Mouse (Mus musculus) liver, embryonic 11.5 days (tissue): Measurements from ENCODE around the gene Ppp4r2. TPM values are rescaled to one million over a fixed set of nuclear protein-coding genes. Genes with fewer than 3 reads are reported as not detected.
A peak's percentile ranks its signal among the peaks of the same experiment; 100 is the strongest.

Source experiments
- ATAC-seq: fragments of 200-750 bp; cut with Nextera tagmentation; replicated peaks from 2 replicates; pipeline ENCODE4 v1.8.0; 2017; ENCODE audit warnings: moderate number of reproducible peaks, mild to moderate bottlenecking, moderate TSS enrichment, moderate library complexity; ENCODE audit not compliant: low FRiP score
- DNase-seq: peaks from one replicate; pipeline ENCODE4 v3.0.0-alpha.2; 2017; ENCODE audit warnings: low spot score
- H3K27ac ChIP-seq: fragments of 300-500 bp; sonication (generic); 2 replicates; pipeline ENCODE4 v1.5.1; 2014; ENCODE audit warnings: mild to moderate bottlenecking, low read depth, low read length, control low read depth
- H3K27me3 ChIP-seq: fragments of 300-500 bp; sonication (generic); replicated peaks from 2 replicates; pipeline ENCODE4 v1.6.1; 2014; ENCODE audit warnings: low read length, mixed read lengths; ENCODE audit not compliant: control insufficient read depth, insufficient read depth
- H3K36me3 ChIP-seq: fragments of 300-500 bp; sonication (generic); 2 replicates; pipeline ENCODE4 v1.6.1; 2014; ENCODE audit warnings: mild to moderate bottlenecking, low read length, moderate library complexity, mixed read lengths; ENCODE audit not compliant: control insufficient read depth, insufficient read depth
- H3K4me1 ChIP-seq: fragments of 300-500 bp; sonication (generic); replicated peaks from 2 replicates; pipeline ENCODE4 v1.6.1; 2014; ENCODE audit warnings: low read length, mixed read lengths; ENCODE audit not compliant: control insufficient read depth, insufficient read depth
- H3K4me2 ChIP-seq: fragments of 300-500 bp; sonication (generic); 2 replicates; pipeline ENCODE4 v1.6.1; 2014; ENCODE audit warnings: mild to moderate bottlenecking, control low read depth, moderate library complexity
- H3K4me3 ChIP-seq: fragments of 300-500 bp; sonication (generic); 2 replicates; pipeline ENCODE4 v1.5.1; 2014; ENCODE audit warnings: low read depth, low read length, control low read depth
- H3K9ac ChIP-seq: fragments of 300-500 bp; sonication (generic); 2 replicates; pipeline ENCODE4 v1.6.1; 2014; ENCODE audit warnings: low read depth, low read length, control low read depth
- H3K9me3 ChIP-seq: fragments of 300-500 bp; sonication (generic); 2 replicates; pipeline ENCODE4 v1.6.1; 2016; ENCODE audit warnings: low read length, inconsistent platforms, mixed read lengths; ENCODE audit not compliant: control insufficient read depth
- WGBS: fragments of 180-500 bp; shearing (Covaris S2); extraction: QIAGEN DNeasy Blood & Tissue Kit; methylation state at CpG from one replicate; pipeline ENCODE4 v1.1.7; 2014; 5-methylcytosine and 5-hydroxymethylcytosine counted together
- polyA plus RNA-seq: library from polyadenylated mRNA; unstranded; fragments of >200 nt; fragmentation: Nextera tagmentation; extraction: Ambion mirVana; gene quantifications from 2 replicates; pipeline ENCODE4 v1.2.1, GENCODE M21; 2014

Ppp4r2 gene
- polyA plus RNA-seq, 1 experiment from 2014 or later: 25.0 TPM

- H3K27me3 ChIP-seq: peaks cover 3% of the 10 kb centered on the region; the same call in 1 of the 2 replicates
- no peak overlapping the region for H3K9ac ChIP-seq
- H3K27ac ChIP-seq: no peak overlapping the region
- WGBS: 36% methylated on average over 12 of the region's 13 CpGs
- H3K4me3 ChIP-seq: no peak overlapping the region
- H3K36me3 ChIP-seq: no peaks in the 10 kb centered on the region
- H3K4me1 ChIP-seq: no peaks in the 10 kb centered on the region
- DNase-seq (no peak), ATAC-seq (no peak)
- peak overlapping the region; percentile 60; the same call in 1 of the 2 replicates for H3K4me2 ChIP-seq
- H3K9me3 ChIP-seq: no peaks in the 10 kb centered on the region
Measured at GRCm38 (mm10) chr6:100883233-100883632, 49.8 kb downstream of the Ppp4r2 start.

- no peak overlapping the region for H3K9ac ChIP-seq
- H3K4me1 ChIP-seq: no peaks in the 10 kb centered on the region
- DNase-seq (no peak), ATAC-seq (no peak)
- WGBS: 86% methylated on average over 12 of the region's 12 CpGs
- no peak overlapping the region for H3K27ac ChIP-seq
- H3K9me3 ChIP-seq: no peaks in the 10 kb centered on the region
- no peak overlapping the region for H3K4me2 ChIP-seq
- no peaks in the 10 kb centered on the region for H3K27me3 ChIP-seq
- H3K36me3 ChIP-seq: no peaks in the 10 kb centered on the region
- no peak overlapping the region for H3K4me3 ChIP-seq
Measured at GRCm38 (mm10) chr6:100884594-100885225, 51.3 kb downstream of the Ppp4r2 start.

- Histone ChIP-seq H3K4me2 (no peak overlapping the region), H3K4me3 (no peak overlapping the region), H3K27me3 (no peaks in the 10 kb centered on the region), H3K9ac (no peak overlapping the region), H3K36me3 (no peaks in the 10 kb centered on the region), H3K9me3 (no peaks in the 10 kb centered on the region), H3K27ac (no peak overlapping the region), H3K4me1 (no peaks in the 10 kb centered on the region)
- ATAC-seq (no peak), DNase-seq (no peak)
- 60% methylated on average over 7 of the region's 7 CpGs for WGBS
Measured at GRCm38 (mm10) chr6:100885376-100885775, 52.0 kb downstream of the Ppp4r2 start.

- Histone ChIP-seq H3K9ac (no peak overlapping the region), H3K27me3 (no peaks in the 10 kb centered on the region), H3K27ac (no peak overlapping the region), H3K9me3 (no peaks in the 10 kb centered on the region), H3K4me2 (no peak overlapping the region), H3K4me1 (no peaks in the 10 kb centered on the region), H3K4me3 (no peak overlapping the region), H3K36me3 (no peaks in the 10 kb centered on the region)
- no peak for DNase-seq
- no peak for ATAC-seq
- WGBS: 76% methylated on average over 9 of the region's 9 CpGs
Measured at GRCm38 (mm10) chr6:100887012-100887411, 53.6 kb downstream of the Ppp4r2 start.

- no peak overlapping the region for H3K4me2 ChIP-seq
- no peaks in the 10 kb centered on the region for H3K9me3 ChIP-seq
- H3K4me3 ChIP-seq: no peak overlapping the region
- H3K4me1 ChIP-seq: no peaks in the 10 kb centered on the region
- WGBS: 75% methylated on average over 6 of the region's 6 CpGs
- H3K9ac ChIP-seq: no peak overlapping the region
- ATAC-seq: no peak
- H3K27me3 ChIP-seq: no peaks in the 10 kb centered on the region
- no peak overlapping the region for H3K27ac ChIP-seq
- DNase-seq: no peak
- no peaks in the 10 kb centered on the region for H3K36me3 ChIP-seq
Measured at GRCm38 (mm10) chr6:100889340-100889739, 55.9 kb downstream of the Ppp4r2 start.

- ATAC-seq: no peak
- Histone ChIP-seq H3K4me3 (no peak overlapping the region), H3K9ac (no peak overlapping the region), H3K27ac (no peak overlapping the region), H3K36me3 (no peaks in the 10 kb centered on the region), H3K27me3 (no peaks in the 10 kb centered on the region), H3K9me3 (no peaks in the 10 kb centered on the region), H3K4me2 (no peak overlapping the region), H3K4me1 (no peaks in the 10 kb centered on the region)
- WGBS: 80% methylated on average over 4 of the region's 4 CpGs
- no peak for DNase-seq
Measured at GRCm38 (mm10) chr6:100892489-100892888, 59.1 kb downstream of the Ppp4r2 start.

GRCm38 (mm10) chr6:100893073-100893472, 59.7 kb downstream of the Ppp4r2 start:
- no peaks in the 10 kb centered on the region for H3K27me3 ChIP-seq
- WGBS: 63% methylated on average over 5 of the region's 5 CpGs
- H3K4me3 ChIP-seq: no peak overlapping the region
- H3K4me1 ChIP-seq: no peaks in the 10 kb centered on the region
- no peak overlapping the region for H3K9ac ChIP-seq
- H3K27ac ChIP-seq: no peak overlapping the region
- no peak for ATAC-seq
- DNase-seq: no peak
- H3K4me2 ChIP-seq: no peak overlapping the region
- no peaks in the 10 kb centered on the region for H3K36me3 ChIP-seq
- no peaks in the 10 kb centered on the region for H3K9me3 ChIP-seq

- no peak for ATAC-seq
Measured at GRCm38 (mm10) chr6:100895183-100895582, 61.8 kb downstream of the Ppp4r2 start.

GRCm38 (mm10) chr6:100896883-100897282, 63.5 kb downstream of the Ppp4r2 start:
- DNase-seq (no peak), ATAC-seq (no peak)
- H3K9me3 ChIP-seq: no peaks in the 10 kb centered on the region
- 71% methylated on average over 5 of the region's 5 CpGs for WGBS
- no peaks in the 10 kb centered on the region for H3K4me1 ChIP-seq
- no peak overlapping the region for H3K27ac ChIP-seq
- no peak overlapping the region for H3K9ac ChIP-seq
- no peak overlapping the region for H3K4me3 ChIP-seq
- H3K27me3 ChIP-seq: no peaks in the 10 kb centered on the region
- no peak overlapping the region for H3K4me2 ChIP-seq
- H3K36me3 ChIP-seq: no peaks in the 10 kb centered on the region

More at GRCm38 (mm10) chr6:100895183-100895582, 61.8 kb downstream of the Ppp4r2 start:
- Histone ChIP-seq H3K9ac (no peak overlapping the region), H3K4me1 (no peaks in the 10 kb centered on the region), H3K4me2 (no peak overlapping the region), H3K36me3 (no peaks in the 10 kb centered on the region), H3K27me3 (no peaks in the 10 kb centered on the region), H3K9me3 (no peaks in the 10 kb centered on the region), H3K4me3 (no peak overlapping the region), H3K27ac (no peak overlapping the region)
- no peak for DNase-seq
- WGBS: 53% methylated on average over 8 of the region's 8 CpGs
